Mouse (Mus musculus) neural tube, embryonic 10.5 days (tissue): ENCODE measurements around the gene Gm49358.
A peak's percentile ranks its signal among the peaks of the same experiment; 100 is the strongest.

Experiments used
- DNase-seq: peaks from one replicate; pipeline ENCODE4 v3.0.0-alpha.2; 2017; ENCODE audit warnings: low spot score; ENCODE audit errors: extremely low spot score

Gene Gm49358

GRCm38 (mm10) chr10:86777614-86778319 is 14.0 kb downstream of the Gm49358 start:
- DNase-seq: peak; percentile 27

- peak; percentile 97 for DNase-seq
Observed at GRCm38 (mm10) chr10:86778398-86779116, 14.8 kb downstream of the Gm49358 start, which contains the start of gene Nt5dc3. Gene Nt5dc3, plus strand, starts transcription at chr10:86779005.

DNA sequence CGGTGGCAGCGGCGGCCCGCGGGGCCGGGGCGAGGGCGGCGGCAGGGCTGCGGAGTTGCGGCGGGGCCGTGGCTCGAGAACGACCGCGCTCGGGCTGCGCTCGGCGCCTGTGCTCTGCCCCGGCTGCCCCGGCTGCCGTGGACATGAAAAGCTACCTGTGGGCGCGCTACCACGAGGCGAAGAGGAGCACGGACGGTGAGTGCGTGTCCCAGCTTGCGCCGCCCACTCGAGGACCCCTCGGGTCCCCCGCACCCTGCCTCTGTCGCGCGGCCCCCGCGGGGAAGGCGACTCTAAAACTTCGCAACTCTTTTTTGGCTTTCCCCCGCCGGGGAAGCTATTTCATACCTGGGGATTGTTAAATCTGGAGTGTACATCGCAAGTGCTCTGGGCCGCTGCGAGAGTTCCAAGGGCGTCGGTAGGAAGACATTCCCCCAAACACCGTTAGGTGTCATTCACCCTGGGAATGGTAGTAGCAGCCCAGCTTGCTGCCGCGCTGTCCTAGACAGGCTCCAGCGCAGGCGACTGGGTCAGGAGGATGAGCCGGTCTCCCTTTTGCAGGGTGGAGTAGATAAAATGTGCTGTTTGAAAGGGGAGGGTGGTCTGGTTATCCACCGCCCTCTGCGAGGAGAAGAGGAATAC is 15.5 kb downstream of the Gm49358 start:
- DNase-seq: peak; percentile 52

GRCm38 (mm10) chr10:86779816-86780500 is 16.2 kb downstream of the Gm49358 start:
- DNase-seq: no peak

- DNase-seq: no peak
Observed at GRCm38 (mm10) chr10:86781641-86782040, 17.9 kb downstream of the Gm49358 start.

GRCm38 (mm10) chr10:86782656-86783055 is 18.9 kb downstream of the Gm49358 start:
- no peak for DNase-seq

DNA sequence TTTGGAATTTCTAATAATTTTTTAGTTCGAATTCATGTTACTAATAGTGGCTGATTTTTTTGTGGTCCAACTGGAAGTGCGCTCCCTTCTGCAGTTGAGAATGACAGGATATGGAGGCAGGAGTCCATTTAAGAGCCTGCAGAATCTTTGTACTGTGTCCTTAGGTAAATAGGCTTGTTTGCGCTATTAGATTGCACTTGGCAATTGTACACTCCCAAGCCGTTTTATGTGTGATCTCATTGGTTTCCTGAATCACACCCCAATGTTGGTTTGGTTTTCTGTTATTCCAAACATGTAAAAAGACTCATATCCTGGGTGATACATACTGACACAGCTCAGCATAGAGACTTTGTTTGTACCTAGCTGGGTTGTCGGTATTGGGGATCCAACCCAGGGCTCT is 19.8 kb downstream of the Gm49358 start:
- DNase-seq: no peak

GRCm38 (mm10) chr10:86784126-86784675 is 20.4 kb downstream of the Gm49358 start:
- no peak for DNase-seq

- no peak for DNase-seq
Observed at GRCm38 (mm10) chr10:86785396-86785795, 21.6 kb downstream of the Gm49358 start.

GRCm38 (mm10) chr10:86786083-86786482 is 22.3 kb downstream of the Gm49358 start:
- no peak for DNase-seq

GRCm38 (mm10) chr10:86788193-86788592 is 24.4 kb downstream of the Gm49358 start:
- DNase-seq: no peak

DNA sequence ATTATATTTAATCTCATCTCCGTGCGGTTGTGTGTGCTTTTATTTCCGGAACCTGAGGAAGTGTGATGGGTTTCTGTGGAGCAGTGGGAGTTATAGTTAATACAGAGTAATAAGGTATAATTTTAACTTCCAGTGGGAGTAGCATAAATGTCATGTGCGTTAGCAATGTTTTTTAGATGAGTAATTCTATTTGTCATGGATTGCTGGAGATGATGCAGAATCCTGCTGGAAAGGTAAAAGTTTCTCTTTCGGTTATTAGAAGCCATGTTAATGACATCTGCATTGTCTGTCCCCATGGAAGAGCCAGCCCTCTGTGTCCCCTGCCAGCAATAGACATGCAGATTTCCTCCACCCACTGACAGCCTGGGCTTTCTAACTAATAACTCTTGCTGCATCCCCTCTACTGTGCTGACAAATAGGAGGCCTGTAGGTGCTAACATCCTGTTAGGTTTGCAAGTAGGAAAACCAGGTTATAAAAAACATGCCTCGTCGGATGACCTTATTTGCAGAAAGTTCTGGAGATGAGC is 25.4 kb downstream of the Gm49358 start:
- no peak for DNase-seq

- no peak for DNase-seq
Observed at GRCm38 (mm10) chr10:86791507-86792184, 27.9 kb downstream of the Gm49358 start.

GRCm38 (mm10) chr10:86793509-86793951 is 29.8 kb downstream of the Gm49358 start:
- DNase-seq: no peak

DNA sequence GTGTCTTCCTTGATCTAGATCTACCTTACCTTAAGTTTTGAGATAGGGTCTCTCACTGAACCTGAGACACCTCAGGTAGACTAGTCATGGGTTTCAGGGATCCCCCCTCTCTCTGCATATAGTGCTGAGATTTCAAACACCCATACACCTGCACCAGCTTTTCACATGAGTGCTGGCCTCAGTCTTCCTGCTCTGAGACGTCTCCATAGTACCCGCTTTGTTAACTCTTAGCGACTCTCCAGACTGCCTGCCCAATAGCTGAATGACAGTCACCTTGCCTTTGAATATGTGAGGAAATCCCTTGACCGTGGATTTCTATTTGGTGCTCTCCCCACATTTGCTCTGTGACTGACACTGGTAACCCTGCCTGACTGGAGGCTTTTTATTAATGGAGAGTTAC is 30.4 kb downstream of the Gm49358 start:
- no peak for DNase-seq

GRCm38 (mm10) chr10:86794794-86795535 is 31.2 kb downstream of the Gm49358 start:
- DNase-seq: no peak

- no peak for DNase-seq
Observed at GRCm38 (mm10) chr10:86796073-86796741, 32.4 kb downstream of the Gm49358 start.

- DNase-seq: no peak
Observed at GRCm38 (mm10) chr10:86807362-86807761, 43.6 kb downstream of the Gm49358 start.
